Mouse (Mus musculus): ENCODE results near the gene Mtmr4.

Gene Mtmr4

DNA sequence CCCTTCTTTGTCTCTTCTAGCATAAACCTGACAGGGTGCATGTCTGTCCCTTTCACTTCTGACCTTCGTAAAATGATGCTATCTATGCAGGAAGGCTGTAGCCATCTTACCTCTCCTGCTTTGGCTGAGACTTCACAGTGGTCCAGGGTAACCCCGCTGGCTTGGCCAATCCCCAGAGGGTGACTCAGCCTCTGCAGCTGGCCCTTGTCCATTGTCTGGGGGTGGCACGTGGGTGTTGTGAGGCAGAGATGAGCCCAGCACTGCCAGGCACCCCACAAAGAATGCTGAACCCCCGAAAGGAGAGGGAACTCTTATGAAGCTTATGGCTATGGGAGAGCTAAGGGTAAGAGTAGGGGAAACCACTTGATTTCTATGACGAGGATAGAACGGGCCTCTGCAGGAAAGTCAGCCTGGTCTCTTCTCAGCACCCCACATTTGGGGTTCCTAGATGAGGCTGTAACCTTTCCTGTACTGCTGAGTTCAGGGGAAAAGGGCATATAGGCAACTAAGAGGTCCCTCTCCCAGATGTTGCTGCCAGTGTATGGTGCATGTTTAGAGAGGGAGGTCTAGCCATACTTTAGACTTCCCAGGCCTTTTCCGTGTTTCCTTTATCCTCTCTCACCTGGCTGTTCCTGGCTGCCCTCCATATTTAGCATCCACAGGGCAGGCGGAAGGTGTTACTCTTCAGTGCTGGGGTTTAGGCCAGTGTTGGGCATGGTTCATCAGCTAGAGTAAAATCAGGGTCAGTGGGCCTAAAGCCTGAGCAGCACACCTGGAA is 9.8 kb upstream of the Mtmr4 start:
- DNase-seq (ENCODE audit: low read depth, low spot score), result no peak

DNA sequence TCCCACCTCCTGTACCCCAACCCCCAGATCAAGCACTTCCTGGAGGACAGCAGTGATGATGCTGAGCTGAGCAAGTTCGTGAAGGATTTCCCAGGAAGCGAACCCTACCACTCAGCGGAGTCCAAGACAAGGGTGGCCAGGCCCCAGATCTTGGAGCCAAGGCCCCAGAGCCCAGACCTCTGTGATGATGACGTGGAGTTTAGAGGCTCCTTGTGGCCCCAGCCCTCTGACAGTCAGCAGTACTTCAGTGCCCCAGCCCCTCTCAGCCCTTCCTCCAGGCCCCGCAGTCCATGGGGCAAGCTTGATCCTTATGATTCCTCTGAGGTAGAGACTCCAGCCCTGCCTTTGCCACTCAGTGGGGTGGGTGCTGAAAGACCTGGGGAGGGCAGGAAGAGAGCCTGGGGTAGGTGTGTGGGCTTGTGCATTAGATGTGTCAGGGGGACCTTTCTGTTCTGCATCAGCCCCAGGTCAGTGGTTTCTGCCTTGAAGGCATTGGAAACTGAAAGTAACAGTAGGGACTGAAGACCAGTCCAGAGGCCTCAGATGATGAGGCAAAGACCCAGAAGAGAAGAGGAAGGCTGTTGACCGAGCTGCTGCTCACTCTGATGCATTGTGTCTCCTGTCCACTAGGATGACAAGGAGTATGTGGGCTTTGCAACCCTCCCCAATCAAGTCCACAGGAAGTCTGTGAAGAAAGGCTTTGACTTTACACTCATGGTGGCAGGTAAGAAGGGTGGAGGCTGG is 8.5 kb upstream of the Mtmr4 start:
- no peak for DNase-seq (ENCODE audit: low read depth, low spot score)

DNA sequence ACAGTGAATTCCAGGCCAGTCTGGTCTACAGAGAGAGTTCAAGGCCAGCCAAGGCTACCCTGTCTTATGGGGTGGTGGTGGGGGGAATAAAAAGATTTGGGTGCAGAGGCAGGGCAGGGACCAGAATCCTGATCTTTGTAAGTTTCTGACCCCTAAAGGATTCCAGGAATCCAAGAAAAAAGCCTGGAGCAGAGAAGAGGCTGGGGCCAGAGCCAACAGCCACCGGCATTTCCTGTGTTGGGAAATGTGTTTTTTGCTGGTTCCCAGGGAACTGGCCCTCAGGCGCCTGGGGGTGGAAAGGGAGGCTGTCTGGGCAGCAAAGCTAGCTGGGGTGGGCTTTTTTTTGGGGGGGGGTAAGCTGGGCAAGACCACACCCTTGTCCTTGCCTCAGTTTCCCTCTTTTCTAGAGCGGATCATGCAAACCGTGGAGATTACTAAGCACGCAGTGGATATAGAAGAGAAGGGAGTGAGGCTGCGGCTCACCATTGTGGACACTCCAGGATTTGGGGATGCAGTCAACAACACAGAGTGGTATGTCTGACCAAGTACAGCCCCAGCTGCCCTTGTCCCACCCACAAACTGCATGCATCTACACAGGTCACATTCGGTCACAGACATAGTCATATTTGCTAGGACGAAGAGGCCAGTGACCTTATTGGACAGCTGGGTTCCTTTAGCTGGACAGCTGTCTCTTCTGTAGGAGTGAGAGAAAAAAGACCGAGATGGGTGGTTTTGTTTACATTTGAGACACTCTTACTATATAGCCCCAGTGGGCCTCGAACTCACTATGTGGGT is 7.1 kb upstream of the Mtmr4 start:
- DNase-seq (ENCODE audit: low read depth, low spot score), result no peak

- no peak for DNase-seq (ENCODE audit: low read depth, low spot score)
Observed at GRCm38 (mm10) chr11:87587211-87587874, 4.6 kb upstream of the Mtmr4 start.

GRCm38 (mm10) chr11:87589605-87590004 is 2.4 kb upstream of the Mtmr4 start:
- no peak for DNase-seq (ENCODE audit: low read depth, low spot score)

DNA sequence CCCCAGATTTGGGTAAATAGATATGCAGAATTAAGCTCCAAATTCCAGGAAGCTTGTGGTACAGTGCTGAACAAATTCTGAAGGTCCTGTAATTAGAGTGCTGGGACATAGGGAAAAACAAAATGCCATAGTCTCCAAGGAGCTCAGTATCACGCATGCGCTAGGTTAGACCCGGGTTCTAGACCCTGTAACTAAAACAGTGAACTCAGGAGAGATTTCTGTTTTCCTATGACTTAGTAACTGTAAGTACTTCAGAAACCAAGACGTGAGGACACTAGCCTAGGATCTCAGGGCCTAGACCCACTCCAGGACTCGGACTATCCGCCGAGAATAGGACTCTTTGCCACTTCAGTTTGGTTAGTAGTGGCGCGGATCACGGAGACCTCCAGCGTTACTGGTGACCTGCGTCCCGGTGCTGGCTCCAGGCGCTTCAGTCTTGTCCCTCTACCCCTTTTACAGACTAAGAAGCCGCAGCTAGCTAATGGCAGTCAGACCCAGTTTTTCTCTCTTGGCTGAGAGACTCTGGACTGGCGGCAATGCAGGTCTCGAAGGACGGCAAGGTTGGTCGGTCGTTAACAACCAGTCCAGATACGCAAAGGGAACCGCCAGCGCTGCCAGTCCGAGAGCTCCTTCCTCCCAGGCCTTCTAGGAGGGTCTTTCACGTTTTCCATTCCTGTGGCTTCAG is 979 bp upstream of the Mtmr4 start:
- peak; percentile 42 for DNase-seq (ENCODE audit: low read depth, low spot score)

DNA sequence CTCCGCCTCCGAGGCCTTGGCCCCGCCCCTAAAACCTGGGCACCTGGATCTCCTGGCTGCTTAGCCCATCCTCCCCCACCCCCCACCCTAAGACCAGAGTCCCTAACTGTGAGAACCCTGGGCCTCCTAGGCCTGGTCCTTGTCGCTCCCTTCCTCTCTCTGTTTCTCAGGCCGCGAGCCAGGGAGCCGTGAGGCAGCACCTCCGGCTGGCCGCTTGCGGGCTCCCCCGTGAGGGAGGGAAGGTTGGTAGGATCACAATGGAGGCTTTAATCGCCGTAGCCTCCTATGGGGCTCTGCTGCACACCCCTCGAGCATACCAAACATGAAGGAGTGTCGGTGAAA is 363 bp downstream of the Mtmr4 start:
- no peak for DNase-seq (ENCODE audit: low read depth, low spot score)

GRCm38 (mm10) chr11:87592713-87593598 is 994 bp downstream of the Mtmr4 start:
- no peak for DNase-seq (ENCODE audit: low read depth, low spot score)

DNA sequence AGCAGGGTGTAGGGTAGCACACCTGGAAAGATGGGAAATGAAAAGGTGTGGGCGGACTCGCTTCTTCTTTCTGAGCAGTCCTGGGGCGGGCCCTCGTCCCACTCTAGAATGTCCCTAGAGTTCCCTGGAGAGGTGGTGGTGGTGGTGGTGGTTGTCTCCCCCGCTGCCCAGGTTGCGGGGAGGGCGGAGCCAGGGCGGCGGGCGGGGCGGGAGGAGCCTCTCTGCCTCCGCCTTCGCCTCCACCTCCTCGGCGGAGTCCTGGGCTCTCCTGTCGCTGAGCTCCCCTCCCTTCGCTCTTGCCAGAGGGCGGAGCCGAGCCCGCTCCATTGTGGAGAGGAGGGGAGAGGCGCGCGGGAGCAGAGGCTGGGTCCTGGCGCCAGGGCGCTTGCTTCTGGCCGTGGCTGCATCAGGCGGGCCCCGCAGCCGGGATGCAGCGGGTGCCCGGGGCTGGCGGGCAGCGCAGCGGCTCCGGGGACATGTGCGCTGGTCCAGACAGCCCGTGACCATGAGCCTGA is 3.4 kb downstream of the Mtmr4 start:
- peak; percentile 96 for DNase-seq (ENCODE audit: low read depth, low spot score)

DNA sequence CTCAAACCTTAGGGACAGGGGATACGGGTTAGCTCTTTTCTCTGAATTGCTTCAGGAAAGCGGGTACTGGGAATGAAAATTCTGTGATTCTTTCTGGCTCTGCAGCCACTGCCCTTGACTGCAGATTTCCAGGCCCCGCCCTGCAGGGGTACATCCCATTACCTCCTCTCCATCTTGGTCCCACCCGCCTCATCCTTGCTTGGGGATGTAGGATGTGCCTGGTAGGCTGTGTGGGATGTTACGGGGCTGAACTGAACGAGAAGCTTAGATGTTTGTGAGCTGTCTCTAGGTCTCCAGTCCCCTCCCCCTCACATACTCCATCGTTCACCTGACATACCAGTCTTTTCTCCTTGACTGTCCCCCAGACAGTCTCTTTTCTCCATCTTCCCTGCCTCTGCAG is 4.0 kb downstream of the Mtmr4 start:
- DNase-seq (ENCODE audit: low read depth, low spot score), result peak; percentile 67

GRCm38 (mm10) chr11:87596492-87596891 is 4.5 kb downstream of the Mtmr4 start:
- DNase-seq (ENCODE audit: low read depth, low spot score), result no peak

DNA sequence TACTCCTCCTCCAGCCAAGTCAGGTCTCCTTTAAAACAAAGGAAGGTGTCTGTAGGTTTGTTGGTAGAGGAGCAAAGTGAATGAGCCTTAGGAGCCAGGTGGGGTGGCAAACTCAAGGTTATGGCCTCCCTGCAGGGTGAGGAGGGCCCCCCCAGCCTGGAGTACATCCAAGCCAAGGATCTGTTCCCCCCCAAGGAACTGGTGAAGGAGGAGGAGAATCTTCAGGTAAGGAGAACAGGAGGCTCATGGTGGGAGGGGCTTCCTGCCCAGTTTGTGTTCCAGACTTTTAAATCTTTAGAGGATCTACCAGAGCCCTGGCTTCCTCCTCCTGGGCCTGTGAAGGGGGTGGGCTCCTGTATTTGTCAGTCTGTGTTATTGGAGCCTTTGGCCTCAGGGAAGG is 5.1 kb downstream of the Mtmr4 start:
- DNase-seq (ENCODE audit: low read depth, low spot score), result no peak

DNA sequence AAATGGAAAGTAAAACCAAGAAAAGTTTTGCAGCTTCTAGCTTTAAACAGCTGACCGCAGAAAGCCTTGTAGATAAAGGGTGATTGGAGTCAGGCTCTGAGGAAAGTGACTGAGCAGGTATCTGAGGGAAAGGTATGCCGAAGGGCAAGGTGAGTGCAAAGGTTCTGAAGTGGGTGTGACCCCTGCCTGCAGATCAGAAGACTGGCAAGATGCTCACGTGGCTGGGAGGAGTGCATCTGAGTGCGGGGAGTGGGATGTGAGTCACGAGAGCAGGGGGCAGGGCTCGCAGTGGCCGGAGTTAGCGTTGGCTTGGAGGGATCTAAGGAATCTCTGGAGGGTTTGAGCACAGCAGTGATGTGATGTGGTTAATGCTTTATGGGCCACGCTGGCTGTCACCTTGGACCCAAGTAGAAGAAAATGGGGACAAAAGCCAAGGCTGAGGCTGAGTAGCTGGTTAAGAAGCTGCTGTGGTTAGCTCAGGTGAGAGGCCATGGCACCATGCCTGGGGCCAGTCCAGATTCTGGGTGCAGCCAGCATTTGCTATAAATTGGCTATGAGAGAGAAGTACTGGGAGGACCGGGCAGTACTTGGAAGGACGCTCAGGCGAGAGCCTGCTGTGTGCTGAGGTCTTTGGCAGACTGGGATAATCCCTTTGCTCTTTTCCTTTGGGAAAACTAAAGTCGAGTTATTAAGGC is 7.6 kb downstream of the Mtmr4 start:
- no peak for DNase-seq (ENCODE audit: low read depth, low spot score)

DNA sequence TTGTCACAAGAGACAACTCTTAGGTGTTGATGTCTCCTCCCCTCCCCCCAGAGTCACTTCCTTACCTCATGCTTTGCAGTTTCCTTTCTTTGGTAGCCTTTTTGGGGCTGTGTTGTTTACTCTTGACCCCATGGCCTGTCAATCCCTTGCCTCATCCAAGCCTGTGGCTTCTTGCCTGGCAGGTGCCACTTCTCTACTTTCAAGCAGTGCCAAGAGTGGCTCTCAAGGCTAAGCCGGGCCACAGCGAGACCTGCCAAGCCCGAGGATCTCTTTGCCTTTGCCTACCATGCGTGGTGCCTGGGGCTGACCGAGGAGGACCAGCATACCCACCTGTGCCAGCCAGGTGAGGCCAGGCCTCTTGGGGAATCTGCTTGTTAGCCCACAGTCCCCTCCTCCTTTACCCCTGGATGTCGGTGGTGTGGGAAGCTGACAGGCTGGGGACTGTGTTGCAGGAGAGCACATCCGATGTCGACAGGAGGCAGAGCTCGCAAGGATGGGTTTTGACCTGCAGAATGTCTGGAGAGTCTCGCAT is 8.4 kb downstream of the Mtmr4 start:
- no peak for DNase-seq (ENCODE audit: low read depth, low spot score)

DNA sequence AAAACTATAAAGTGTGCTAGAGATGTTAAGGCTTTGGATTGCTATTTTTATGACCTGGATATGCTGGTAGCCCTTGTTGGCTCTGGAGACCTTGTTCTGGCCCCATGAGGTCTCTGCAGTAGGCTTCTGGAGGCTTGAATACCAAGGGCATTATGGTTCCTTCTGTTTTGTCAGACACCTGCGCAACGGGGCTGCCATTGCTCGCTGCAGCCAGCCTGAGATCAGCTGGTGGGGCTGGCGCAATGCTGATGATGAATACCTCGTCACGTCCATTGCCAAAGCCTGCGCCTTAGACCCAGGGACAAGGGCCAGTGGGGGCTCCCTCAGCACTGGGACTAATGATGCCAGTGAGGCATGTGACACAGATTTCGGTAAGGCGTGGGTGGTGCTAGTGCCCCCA is 10.3 kb downstream of the Mtmr4 start:
- no peak for DNase-seq (ENCODE audit: low read depth, low spot score)

GRCm38 (mm10) chr11:87603571-87603970 is 11.6 kb downstream of the Mtmr4 start:
- DNase-seq (ENCODE audit: low read depth, low spot score), result no peak

GRCm38 (mm10) chr11:87609264-87609663 is 17.3 kb downstream of the Mtmr4 start:
- no peak for DNase-seq (ENCODE audit: low read depth, low spot score)

- no peak for DNase-seq (ENCODE audit: low read depth, low spot score)
Observed at GRCm38 (mm10) chr11:87611547-87611946, 19.6 kb downstream of the Mtmr4 start.

DNA sequence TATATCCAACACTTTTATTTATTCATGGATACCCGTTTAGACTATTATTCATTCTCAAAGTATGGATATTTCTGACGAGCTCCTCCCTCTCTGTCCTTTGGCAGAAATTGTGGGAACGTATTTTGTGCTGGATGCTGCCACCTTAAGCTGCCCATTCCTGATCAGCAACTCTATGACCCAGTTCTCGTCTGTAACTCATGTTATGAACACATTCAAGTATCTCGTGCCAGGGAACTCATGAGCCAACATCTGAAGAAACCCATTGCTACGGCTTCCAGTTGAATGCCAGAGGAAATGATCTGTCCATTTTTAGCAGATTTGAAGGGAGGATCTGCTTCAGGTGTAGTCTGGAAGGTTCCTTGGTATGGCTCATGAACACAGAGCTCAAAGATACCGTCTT is 22.0 kb downstream of the Mtmr4 start:
- DNase-seq (ENCODE audit: low read depth, low spot score), result no peak

All from R1 (cell line).